Mouse (Mus musculus): ENCODE results near the gene Pglyrp4. TPM values are rescaled to one million over a fixed set of nuclear protein-coding genes. Genes with fewer than 3 reads are reported as not detected.

Gene Pglyrp4
- not detected in 2 replicates for total RNA-seq (2012; rRNA removed)
- polyA plus RNA-seq (2012; ENCODE audit: insufficient read depth in 1 of 2, insufficient read length in 2 of 2, low read depth in 1 of 2, low replicate concordance in 2 of 2, missing spikeins in 1 of 2): not detected

- Histone ChIP-seq H3K4me1 (ENCODE audit: control insufficient read depth in 1 of 2, insufficient read depth in 2 of 2, low read length in 2 of 2) (no peaks in the 10 kb centered on the region), H3K79me2 (ENCODE audit: control insufficient read depth, insufficient read depth, low read length, poor library complexity) (no peaks in the 10 kb centered on the region), H3K36me3 (ENCODE audit: control insufficient read depth in 1 of 2, insufficient read depth in 2 of 2, low read length in 2 of 2) (no peaks in the 10 kb centered on the region), H3K27me3 (ENCODE audit: control insufficient read depth in 1 of 2, insufficient read depth in 2 of 2, low read length in 2 of 2) (no peaks in the 10 kb centered on the region), H3K4me3 (ENCODE audit: control insufficient read depth in 1 of 2, insufficient read depth in 1 of 2, low read depth in 2 of 2, low read length in 2 of 2) (no peak within 1 kb of the TSS), H3K9me3 (replicated peaks; ENCODE audit: insufficient read depth, low read length) (no peaks in the 10 kb centered on the region), H3K9ac (ENCODE audit: control insufficient read depth, low read depth, low read length, poor library complexity, severe bottlenecking) (no peak within 1 kb of the TSS), H3K27ac (ENCODE audit: control insufficient read depth, low read depth, low read length) (no peak within 1 kb of the TSS)
- no peak for TF ChIP-seq CHD1 (IDR thresholded peaks at IDR 0.05; ENCODE audit: low read depth, low read length)
- no peak for DNase-seq (ENCODE audit: low read depth, low spot score)
Measured at GRCm38 (mm10) chr3:90726606-90727005, at the start of gene Pglyrp4. Gene Pglyrp4, plus strand, starts transcription at chr3:90726906.

DNA sequence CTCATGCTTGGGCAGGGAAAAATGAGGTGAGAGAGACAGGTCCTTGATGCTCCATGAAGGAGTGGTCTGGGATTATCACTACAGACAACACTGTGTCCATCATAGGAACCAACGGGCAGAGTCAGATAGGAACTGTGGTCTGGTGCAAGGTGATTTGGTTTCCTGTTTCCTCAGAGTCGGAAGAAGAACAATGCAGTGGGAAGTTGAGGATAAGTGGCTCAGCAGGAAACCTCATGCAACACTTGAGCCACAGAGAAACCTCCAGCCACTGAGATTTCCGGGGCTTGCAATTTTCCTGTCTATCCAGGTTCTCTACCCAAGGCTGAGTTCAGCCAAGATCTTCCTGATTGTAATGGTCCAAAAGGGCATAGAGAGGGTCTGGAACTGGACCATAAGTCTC, 48.0 kb upstream of the Pglyrp4 start:
- DNase-seq (ENCODE audit: low read depth, low spot score): no peak
- no peaks in the 10 kb centered on the region for H3K36me3 ChIP-seq (ENCODE audit: control insufficient read depth in 1 of 2, insufficient read depth in 2 of 2, low read length in 2 of 2)
- H3K4me1 ChIP-seq (ENCODE audit: control insufficient read depth in 1 of 2, insufficient read depth in 2 of 2, low read length in 2 of 2): no peaks in the 10 kb centered on the region
- no peak overlapping the region for H3K4me3 ChIP-seq (ENCODE audit: control insufficient read depth in 1 of 2, insufficient read depth in 1 of 2, low read depth in 2 of 2, low read length in 2 of 2)
- TF ChIP-seq EP300 (IDR thresholded peaks at IDR 0.05; ENCODE audit: low read depth in 1 of 2, low read length in 2 of 2) (no peak), NELFE (IDR thresholded peaks at IDR 0.05; ENCODE audit: low read depth, low read length) (no peak), ZC3H11A (IDR thresholded peaks at IDR 0.05; ENCODE audit: low read depth, low read length) (no peak), TBP (IDR thresholded peaks at IDR 0.05; ENCODE audit: low read depth, low read length) (no peak), POLR2AphosphoS2 (IDR thresholded peaks at IDR 0.05; ENCODE audit: low read length) (no peak), CTCF (IDR thresholded peaks at IDR 0.05 in 2 of 3, conservative IDR thresholded peaks at IDR 0.05 in 1 of 3; ENCODE audit: control insufficient read depth in 1 of 3, insufficient read depth in 1 of 3, low read depth in 2 of 3, low read length in 3 of 3, poor library complexity in 1 of 3, severe bottlenecking in 1 of 3) (no peak), MAZ (IDR thresholded peaks at IDR 0.05; ENCODE audit: low read depth, low read length) (no peak), MEF2A (IDR thresholded peaks at IDR 0.05; ENCODE audit: extremely low read depth, insufficient replicate concordance, low read depth, low read length, poor library complexity, severe bottlenecking) (no peak), USF2 (IDR thresholded peaks at IDR 0.05; ENCODE audit: borderline replicate concordance in 1 of 2, insufficient read depth in 1 of 2, low read depth in 1 of 2, low read length in 2 of 2) (no peak), ETS1 (IDR thresholded peaks at IDR 0.05; ENCODE audit: low read depth, low read length) (no peak), SIN3A (IDR thresholded peaks at IDR 0.05; ENCODE audit: low read length) (no peak), CHD1 (IDR thresholded peaks at IDR 0.05; ENCODE audit: low read depth, low read length) (no peak), HCFC1 (IDR thresholded peaks at IDR 0.05; ENCODE audit: low read depth, low read length) (no peak)
- H3K9ac ChIP-seq (ENCODE audit: control insufficient read depth, low read depth, low read length, poor library complexity, severe bottlenecking): no peak overlapping the region
- H3K27me3 ChIP-seq (ENCODE audit: control insufficient read depth in 1 of 2, insufficient read depth in 2 of 2, low read length in 2 of 2): peaks cover 2 to 5% of the 10 kb centered on the region in 2 experiments
- H3K27ac ChIP-seq (ENCODE audit: control insufficient read depth, low read depth, low read length): no peak overlapping the region
- no peaks in the 10 kb centered on the region for H3K9me3 ChIP-seq (replicated peaks; ENCODE audit: insufficient read depth, low read length)
- H3K79me2 ChIP-seq (ENCODE audit: control insufficient read depth, insufficient read depth, low read length, poor library complexity): no peaks in the 10 kb centered on the region

DNA sequence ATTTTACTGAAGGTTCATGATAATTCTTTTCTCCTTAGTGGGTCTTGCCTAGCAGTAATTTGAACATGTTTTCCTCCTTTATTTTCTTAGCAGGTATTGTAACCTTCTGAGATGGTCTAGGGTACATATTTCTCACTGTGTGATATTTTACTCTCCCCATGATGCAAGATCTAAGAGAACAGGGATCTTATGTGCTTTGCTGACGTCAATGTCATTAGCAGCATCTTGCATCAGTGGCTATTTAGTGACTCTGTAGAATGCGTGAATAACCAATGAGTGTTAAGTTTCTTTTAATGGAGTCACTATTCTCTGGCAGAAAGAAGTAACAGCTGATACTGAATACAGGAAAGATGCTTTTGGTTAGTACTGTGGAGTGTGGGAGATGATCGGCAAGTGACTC, 42.8 kb upstream of the Pglyrp4 start:
- no peak for DNase-seq (ENCODE audit: low read depth, low spot score)
- Histone ChIP-seq H3K36me3 (ENCODE audit: control insufficient read depth in 1 of 2, insufficient read depth in 2 of 2, low read length in 2 of 2) (no peaks in the 10 kb centered on the region), H3K9ac (ENCODE audit: control insufficient read depth, low read depth, low read length, poor library complexity, severe bottlenecking) (no peak overlapping the region), H3K27ac (ENCODE audit: control insufficient read depth, low read depth, low read length) (no peak overlapping the region), H3K9me3 (replicated peaks; ENCODE audit: insufficient read depth, low read length) (no peaks in the 10 kb centered on the region), H3K4me1 (ENCODE audit: control insufficient read depth in 1 of 2, insufficient read depth in 2 of 2, low read length in 2 of 2) (no peaks in the 10 kb centered on the region), H3K27me3 (ENCODE audit: control insufficient read depth in 1 of 2, insufficient read depth in 2 of 2, low read length in 2 of 2) (peaks cover 1 to 2% of the 10 kb centered on the region in 2 experiments; a peak in 3 of 4 replicates), H3K79me2 (ENCODE audit: control insufficient read depth, insufficient read depth, low read length, poor library complexity) (no peaks in the 10 kb centered on the region), H3K4me3 (ENCODE audit: control insufficient read depth in 1 of 2, insufficient read depth in 1 of 2, low read depth in 2 of 2, low read length in 2 of 2) (no peak overlapping the region)
- TF ChIP-seq ETS1 (IDR thresholded peaks at IDR 0.05; ENCODE audit: low read depth, low read length) (no peak), RAD21 (IDR thresholded peaks at IDR 0.05; ENCODE audit: low read depth, low read length) (no peak), UBTF (IDR thresholded peaks at IDR 0.05; ENCODE audit: borderline replicate concordance, insufficient read depth, low read depth, low read length) (no peak), POLR2A (IDR thresholded peaks at IDR 0.05; ENCODE audit: control insufficient read depth in 1 of 2, insufficient read depth in 1 of 2, low read depth in 1 of 2, low read length in 2 of 2, poor library complexity in 1 of 2) (no peak), CHD2 (IDR thresholded peaks at IDR 0.05; ENCODE audit: low read length) (no peak), JUND (IDR thresholded peaks at IDR 0.05; ENCODE audit: low read depth, low read length) (no peak), NELFE (IDR thresholded peaks at IDR 0.05; ENCODE audit: low read depth, low read length) (no peak), CHD1 (IDR thresholded peaks at IDR 0.05; ENCODE audit: low read depth, low read length) (no peak), SIN3A (IDR thresholded peaks at IDR 0.05; ENCODE audit: low read length) (no peak), POLR2AphosphoS5 (IDR thresholded peaks at IDR 0.05; ENCODE audit: borderline replicate concordance, low read depth, low read length) (no peak), GATA1 (IDR thresholded peaks at IDR 0.05; ENCODE audit: low read depth, low read length) (no peak), USF1 (IDR thresholded peaks at IDR 0.05; ENCODE audit: low read depth, low read length) (no peak), EP300 (IDR thresholded peaks at IDR 0.05; ENCODE audit: low read depth in 1 of 2, low read length in 2 of 2) (no peak), SMC3 (IDR thresholded peaks at IDR 0.05; ENCODE audit: low read depth, low read length) (no peak), HCFC1 (IDR thresholded peaks at IDR 0.05; ENCODE audit: low read depth, low read length) (no peak), BHLHE40 (IDR thresholded peaks at IDR 0.05; ENCODE audit: borderline replicate concordance, low read depth, low read length) (no peak), E2F4 (IDR thresholded peaks at IDR 0.05; ENCODE audit: borderline replicate concordance, low read depth, low read length) (no peak), MXI1 (IDR thresholded peaks at IDR 0.05; ENCODE audit: low read depth, low read length) (no peak)

Data from MEL (cell line).